Mouse (Mus musculus) myocyte (in vitro differentiated cells): ENCODE measurements around the gene Thrsp. TPM values are rescaled to one million over a fixed set of nuclear protein-coding genes. Genes with fewer than 3 reads are reported as not detected.

ENCODE experiments used
- H3K27me3 ChIP-seq: one replicate; pipeline ENCODE4 v1.6.1; 2011; ENCODE audit not compliant: control insufficient read depth, insufficient read depth, insufficient read length
- H3K36me3 ChIP-seq: one replicate; pipeline ENCODE4 v1.6.1; 2011; ENCODE audit not compliant: control insufficient read depth, insufficient read depth
- H3K4me2 ChIP-seq: one replicate; pipeline ENCODE4 v1.6.1; 2011; ENCODE audit warnings: low read depth, control low read depth
- H3K4me3 ChIP-seq: one replicate; pipeline ENCODE4 v1.5.1; 2011; ENCODE audit warnings: mild to moderate bottlenecking, control low read depth, moderate library complexity
- H3K79me2 ChIP-seq: one replicate; pipeline ENCODE4 v1.6.1; 2011; ENCODE audit not compliant: control insufficient read depth, insufficient read depth
- H3ac ChIP-seq: one replicate; pipeline ENCODE4 v1.6.1; 2011; ENCODE audit not compliant: control insufficient read depth, insufficient read length
- CEBPB ChIP-seq: IDR thresholded peaks from 2 replicates; pipeline ENCODE4 v1.6.1; 2011; ENCODE audit warnings: mild to moderate bottlenecking, moderate library complexity; ENCODE audit not compliant: poor library complexity, insufficient read depth, severe bottlenecking
- E2F4 ChIP-seq: IDR thresholded peaks from one replicate; pipeline ENCODE4 v1.6.1; 2011; ENCODE audit warnings: mild to moderate bottlenecking, control low read depth, moderate library complexity; ENCODE audit not compliant: insufficient read depth
- MAX ChIP-seq: IDR thresholded peaks from one replicate; pipeline ENCODE4 v1.6.1; 2011; ENCODE audit warnings: low read depth, mild to moderate bottlenecking, control low read depth
- MYOD1 ChIP-seq, 3 experiments: IDR thresholded peaks; one replicate each; pipeline ENCODE4 v1.6.1; 2011; ENCODE audit warnings: control low read depth in 2 of 3, low read depth in 2 of 3, mild to moderate bottlenecking in 2 of 3, moderate library complexity in 1 of 3; ENCODE audit not compliant: insufficient read length in 2 of 3, control insufficient read depth in 1 of 3
- MYOG ChIP-seq, 3 experiments: IDR thresholded peaks; one replicate each; pipeline ENCODE4 v1.6.1; 2011; ENCODE audit warnings: control low read depth in 2 of 3, low read depth in 2 of 3, mild to moderate bottlenecking in 2 of 3; ENCODE audit not compliant: insufficient read length in 2 of 3, control insufficient read depth in 1 of 3, insufficient read depth in 1 of 3
- POLR2A ChIP-seq: IDR thresholded peaks from one replicate; pipeline ENCODE4 v1.6.1; 2011; ENCODE audit warnings: low read depth, mild to moderate bottlenecking, control low read depth, moderate library complexity; ENCODE audit not compliant: insufficient read length
- POLR2AphosphoS2 ChIP-seq: IDR thresholded peaks from one replicate; pipeline ENCODE4 v1.6.1; 2011; ENCODE audit warnings: low read depth, control low read depth; ENCODE audit not compliant: insufficient read length
- REST ChIP-seq: IDR thresholded peaks from one replicate; pipeline ENCODE4 v1.6.1; 2011; ENCODE audit warnings: mild to moderate bottlenecking, control low read depth, moderate library complexity; ENCODE audit not compliant: insufficient read depth, insufficient read length
- SRF ChIP-seq: IDR thresholded peaks from one replicate; pipeline ENCODE4 v1.6.1; 2011; ENCODE audit warnings: low read depth; ENCODE audit not compliant: control insufficient read depth, insufficient read length
- TCF12 ChIP-seq: IDR thresholded peaks from one replicate; pipeline ENCODE4 v1.6.1; 2011; ENCODE audit warnings: mild to moderate bottlenecking, control low read depth; ENCODE audit not compliant: poor library complexity, insufficient read depth, severe bottlenecking
- TCF3 ChIP-seq: IDR thresholded peaks from one replicate; pipeline ENCODE4 v1.6.1; 2011; ENCODE audit warnings: low read depth, control low read depth; ENCODE audit not compliant: insufficient read length
- USF1 ChIP-seq: IDR thresholded peaks from one replicate; pipeline ENCODE4 v1.6.1; 2011; ENCODE audit warnings: low read depth, mild to moderate bottlenecking, control low read depth, moderate library complexity
- polyA plus RNA-seq: library from polyadenylated mRNA; unstranded; fragments of >200 nt; fragmentation: generic; extraction: Trizol; gene quantifications from one replicate; pipeline ENCODE4 v1.2.1, GENCODE M21; 2012; ENCODE audit warnings: missing spikeins

The Thrsp gene
- polyA plus RNA-seq, 1 experiment: 0.02 TPM

DNA sequence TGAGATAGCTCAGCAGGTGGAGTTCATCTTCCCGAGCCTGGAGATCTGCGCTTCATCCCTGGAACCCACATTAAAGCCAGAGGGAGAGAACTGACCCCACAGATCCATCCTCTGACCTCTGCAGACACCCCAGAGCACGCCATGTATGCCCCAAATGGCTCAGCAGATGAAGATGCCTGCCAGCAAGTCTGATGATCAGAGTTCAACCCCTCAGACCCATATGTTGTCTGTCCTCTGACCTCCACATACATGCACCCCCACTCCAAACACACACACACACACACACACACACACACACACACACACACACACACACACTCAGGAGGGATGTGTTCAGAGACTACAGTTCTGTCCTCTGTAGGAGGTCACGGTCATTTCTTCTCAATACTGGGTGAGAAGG is 1.1 kb downstream of the Thrsp start:
- Histone ChIP-seq H3K4me2 (no peak overlapping the region), H3K36me3 (no peaks in the 10 kb centered on the region), H3ac (no peak overlapping the region), H3K79me2 (no peaks in the 10 kb centered on the region), H3K27me3 (no peaks in the 10 kb centered on the region), H3K4me3 (no peak overlapping the region)
- TF ChIP-seq POLR2AphosphoS2 (no peak), TCF12 (no peak), REST (no peak), MAX (no peak), SRF (no peak), E2F4 (no peak)

DNA sequence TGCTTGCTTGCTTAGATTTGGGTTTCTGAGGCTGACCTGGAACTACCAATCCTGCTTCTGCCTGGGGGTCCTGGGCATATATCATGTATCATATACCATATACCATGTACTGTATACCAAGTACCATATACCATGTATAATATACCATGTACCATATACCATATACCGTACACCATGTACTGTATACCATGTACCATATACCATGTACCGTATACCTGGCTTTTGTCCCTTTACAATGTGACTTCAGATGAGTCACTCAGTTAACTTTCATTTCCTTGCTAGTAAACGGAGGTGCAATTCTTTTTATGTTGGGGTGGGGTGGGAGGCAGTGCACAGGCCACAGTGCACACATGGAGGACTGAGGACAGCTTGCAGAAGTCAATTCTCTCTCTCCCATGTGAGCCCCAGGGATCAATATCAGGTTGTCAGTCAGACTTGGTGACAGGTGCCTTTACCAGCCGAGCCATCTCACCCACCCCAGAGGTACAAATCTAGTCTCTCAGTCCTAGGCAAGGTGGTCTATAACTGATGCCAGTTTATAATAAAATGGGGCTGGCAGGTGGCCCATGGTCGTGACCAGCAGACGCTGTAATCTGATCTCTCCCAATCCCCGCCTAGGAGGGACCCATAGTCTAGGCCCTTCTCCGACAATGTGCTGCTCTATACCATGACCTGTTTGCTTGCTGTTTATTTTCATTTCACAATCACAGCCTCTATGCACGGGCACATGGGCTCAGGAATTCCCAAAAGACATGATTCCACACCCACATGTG is 2.4 kb downstream of the Thrsp start:
- Histone ChIP-seq H3ac (no peak overlapping the region), H3K27me3 (no peaks in the 10 kb centered on the region), H3K79me2 (no peaks in the 10 kb centered on the region), H3K36me3 (no peaks in the 10 kb centered on the region), H3K4me3 (no peak overlapping the region), H3K4me2 (no peak overlapping the region)
- TF ChIP-seq MYOD1 (IDR thresholded peaks at IDR 0.05; ENCODE audit: control insufficient read depth in 1 of 3, insufficient read length in 2 of 3, low read depth in 2 of 3): no peak
- TF ChIP-seq TCF3: no peak
- no peak for TF ChIP-seq TCF12
- TF ChIP-seq USF1: no peak
- TF ChIP-seq REST: no peak
- no peak for TF ChIP-seq E2F4
- TF ChIP-seq SRF: no peak
- no peak for TF ChIP-seq POLR2AphosphoS2
- TF ChIP-seq CEBPB: no peak
- TF ChIP-seq MYOG (IDR thresholded peaks at IDR 0.05; ENCODE audit: control insufficient read depth in 1 of 3, insufficient read depth in 1 of 3, insufficient read length in 2 of 3, low read depth in 2 of 3): no peak
- no peak for TF ChIP-seq MAX
- TF ChIP-seq POLR2A: no peak

DNA sequence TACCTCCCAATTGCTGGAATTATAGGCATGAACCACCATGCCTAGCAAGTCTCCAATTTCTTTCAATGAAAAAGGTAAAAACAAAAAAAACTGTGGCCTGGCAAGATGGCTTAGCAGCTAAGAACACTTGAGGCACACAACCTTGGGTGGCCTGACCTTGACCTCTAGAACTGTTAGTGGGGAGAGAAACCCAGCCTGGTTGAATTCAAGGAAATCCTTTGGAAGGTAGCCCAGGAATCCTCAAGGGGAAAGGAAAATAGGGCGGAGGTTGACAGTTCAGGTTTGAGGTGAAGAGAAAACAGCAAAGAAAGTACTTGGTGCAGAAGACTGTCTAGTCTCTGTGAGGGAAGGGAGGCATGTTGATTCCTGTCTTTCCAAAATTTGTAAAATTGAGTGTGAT is 3.1 kb downstream of the Thrsp start:
- TF ChIP-seq POLR2AphosphoS2 (no peak), MYOG (IDR thresholded peaks at IDR 0.05; ENCODE audit: control insufficient read depth in 1 of 3, insufficient read depth in 1 of 3, insufficient read length in 2 of 3, low read depth in 2 of 3) (no peak), POLR2A (no peak), MYOD1 (IDR thresholded peaks at IDR 0.05; ENCODE audit: control insufficient read depth in 1 of 3, insufficient read length in 2 of 3, low read depth in 2 of 3) (no peak), REST (no peak), TCF3 (no peak), MAX (no peak), TCF12 (no peak), E2F4 (no peak), SRF (no peak), CEBPB (no peak)
- Histone ChIP-seq H3K36me3 (peaks cover under 1% of the 10 kb centered on the region), H3K4me3 (no peak overlapping the region), H3K27me3 (no peaks in the 10 kb centered on the region), H3K4me2 (no peak overlapping the region), H3ac (no peak overlapping the region), H3K79me2 (no peaks in the 10 kb centered on the region)

DNA sequence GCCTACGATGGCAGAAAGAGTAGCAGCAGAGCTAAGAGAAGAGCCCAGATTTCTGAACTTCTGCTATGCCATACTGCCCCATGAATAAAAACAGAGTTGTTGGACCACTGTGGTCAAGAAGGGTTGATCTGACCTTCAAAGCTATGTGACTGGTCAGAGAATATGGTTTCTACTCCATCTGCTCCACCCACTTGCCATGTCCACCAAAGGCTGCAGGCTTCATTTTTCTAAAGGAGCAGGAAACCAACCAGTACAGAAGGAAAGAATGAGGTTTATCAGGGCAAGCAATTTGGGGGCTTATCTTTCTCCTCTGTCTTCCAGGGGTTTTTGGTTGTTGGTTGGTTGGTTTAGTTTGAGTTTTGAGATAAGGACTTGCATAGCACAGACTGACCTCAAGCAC is 3.5 kb downstream of the Thrsp start:
- Histone ChIP-seq H3K4me2 (no peak overlapping the region), H3K79me2 (no peaks in the 10 kb centered on the region), H3K4me3 (no peak overlapping the region), H3ac (no peak overlapping the region), H3K36me3 (peaks cover 3% of the 10 kb centered on the region), H3K27me3 (no peaks in the 10 kb centered on the region)
- TF ChIP-seq E2F4: no peak

DNA sequence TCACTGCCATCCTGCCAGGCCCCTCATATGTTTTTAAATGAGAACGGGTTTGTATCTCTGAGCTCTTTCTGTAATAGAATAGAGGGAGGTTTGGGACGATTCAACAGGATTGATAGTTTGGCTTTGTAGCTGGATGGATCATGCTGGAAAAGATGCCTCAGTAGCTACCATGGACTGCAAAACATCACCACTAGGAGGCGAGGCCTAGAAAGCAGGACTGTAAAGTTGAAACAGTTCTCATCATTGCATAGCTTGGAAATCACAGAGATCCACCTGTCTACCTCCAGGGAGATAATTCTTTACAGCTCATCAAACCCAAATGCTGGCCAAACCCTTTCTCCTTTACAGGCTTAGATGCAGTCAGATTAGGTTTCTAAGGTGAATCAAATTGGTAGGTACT is 6.0 kb downstream of the Thrsp start:
- Histone ChIP-seq H3K27me3 (no peaks in the 10 kb centered on the region), H3K36me3 (peaks cover 3% of the 10 kb centered on the region), H3K4me3 (no peak overlapping the region), H3ac (no peak overlapping the region), H3K79me2 (no peaks in the 10 kb centered on the region), H3K4me2 (no peak overlapping the region)
- TF ChIP-seq MYOG (IDR thresholded peaks at IDR 0.05; ENCODE audit: control insufficient read depth in 1 of 3, insufficient read depth in 1 of 3, insufficient read length in 2 of 3, low read depth in 2 of 3) (no peak), REST (no peak), TCF12 (no peak), MAX (no peak), USF1 (no peak), E2F4 (no peak)

DNA sequence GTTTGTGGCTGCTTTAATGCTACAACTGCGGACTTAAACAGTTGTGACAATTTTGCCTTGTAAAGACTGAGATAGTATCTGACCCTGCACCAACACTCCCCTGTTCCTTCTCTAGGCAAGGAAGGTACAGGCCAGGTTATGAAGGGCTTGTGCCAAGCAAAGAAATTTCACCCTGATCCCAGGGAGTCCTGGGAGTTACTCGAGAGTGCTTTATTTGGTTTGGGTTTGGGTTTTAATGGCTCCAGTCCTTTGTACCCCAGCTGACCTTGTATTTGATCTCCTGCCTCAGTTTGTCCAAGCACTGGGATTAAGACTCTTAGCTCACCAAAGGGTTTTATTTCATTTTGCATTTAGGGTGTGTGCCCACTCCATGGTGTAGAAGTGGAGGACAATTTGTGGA is 6.4 kb downstream of the Thrsp start:
- Histone ChIP-seq H3ac (no peak overlapping the region), H3K36me3 (peaks cover 3% of the 10 kb centered on the region), H3K79me2 (no peaks in the 10 kb centered on the region), H3K4me2 (no peak overlapping the region), H3K27me3 (no peaks in the 10 kb centered on the region), H3K4me3 (no peak overlapping the region)
- TF ChIP-seq TCF3: no peak
- no peak for TF ChIP-seq POLR2A
- no peak for TF ChIP-seq MYOD1 (IDR thresholded peaks at IDR 0.05; ENCODE audit: control insufficient read depth in 1 of 3, insufficient read length in 2 of 3, low read depth in 2 of 3)
- no peak for TF ChIP-seq USF1
- no peak for TF ChIP-seq REST
- no peak for TF ChIP-seq CEBPB
